In genomic region chr12:69908511-69908900, GRCm38 (mm10) we compare ENCODE assay signal across 8 mouse cellular contexts. TPM values are rescaled to one million over a fixed set of nuclear protein-coding genes. Genes with fewer than 3 reads are reported as not detected.
A peak's percentile ranks its signal among the peaks of the same experiment; 100 is the strongest.
DNase-seq lines count a peak whose midpoint lies in the region; ATAC-seq lines count a peak whose summit lies in the region.

No protein-coding gene starts in this region.

- peak overlapping the region; percentile 56 for H3K9ac ChIP-seq in embryonic facial prominence, embryonic 14.5 days (ENCODE audit: low read depth, low read length)
- H3K9ac ChIP-seq in liver, embryonic 16.5 days (ENCODE audit: low read depth, low read length): no peak overlapping the region
- H3K9ac ChIP-seq in stomach, embryonic 15.5 days: no peak overlapping the region

- peaks cover 13% of the 10 kb centered on the region; the same call in 1 of the 2 replicates for H3K4me1 ChIP-seq in embryonic facial prominence, embryonic 14.5 days (ENCODE audit: control insufficient read depth, insufficient read depth, low read length)
- H3K4me1 ChIP-seq in liver, embryonic 16.5 days (ENCODE audit: control insufficient read depth, low read depth, low read length): peaks cover 10% of the 10 kb centered on the region
- H3K4me1 ChIP-seq in stomach, embryonic 15.5 days: peaks cover 8% of the 10 kb centered on the region

- peak overlapping the region; percentile 38 for H3K4me3 ChIP-seq in embryonic facial prominence, embryonic 14.5 days (ENCODE audit: low read depth, low read length)
- H3K4me3 ChIP-seq in liver, embryonic 16.5 days (ENCODE audit: low read depth, low read length): no peak overlapping the region
- H3K4me3 ChIP-seq in stomach, embryonic 15.5 days (replicated peaks): peak overlapping the region; percentile 29

- no peaks in the 10 kb centered on the region for H3K27me3 ChIP-seq in embryonic facial prominence, embryonic 14.5 days (replicated peaks; ENCODE audit: control insufficient read depth, insufficient read depth, low read length)
- H3K27me3 ChIP-seq in liver, embryonic 16.5 days (ENCODE audit: control insufficient read depth, insufficient read depth, low read depth, low read length): peaks cover 7% of the 10 kb centered on the region; the same call in 1 of the 2 replicates
- H3K27me3 ChIP-seq in stomach, embryonic 15.5 days (replicated peaks): no peaks in the 10 kb centered on the region

- peak overlapping the region; percentile 44; the same call in 1 of the 2 replicates for H3K27ac ChIP-seq in embryonic facial prominence, embryonic 14.5 days (replicated peaks; ENCODE audit: low read depth, low read length)
- H3K27ac ChIP-seq in liver, embryonic 16.5 days (ENCODE audit: low read length): no peak overlapping the region
- no peak overlapping the region for H3K27ac ChIP-seq in stomach, embryonic 15.5 days

- peak overlapping the region; percentile 65 for H3K4me2 ChIP-seq in embryonic facial prominence, embryonic 14.5 days (ENCODE audit: low read depth, low read length)
- H3K4me2 ChIP-seq in liver, embryonic 16.5 days (ENCODE audit: low read depth, low read length): peak overlapping the region; percentile 44
- peak overlapping the region; percentile 65 for H3K4me2 ChIP-seq in stomach, embryonic 15.5 days

- ATAC-seq in embryonic facial prominence, embryonic 14.5 days (ENCODE audit: low read depth): peak; percentile 78
- no peak for ATAC-seq in liver, embryonic 16.5 days (ENCODE audit: low read depth)
- 0 out of 2 replicates have a peak, but pooled peaks have one; percentile 43 for ATAC-seq in stomach, embryonic 15.5 days (ENCODE audit: insufficient read depth, low FRiP score, low read depth)

- 27% methylated on average over 19 of the region's 19 CpGs for WGBS in embryonic facial prominence, embryonic 14.5 days
- WGBS in liver, embryonic 16.5 days (ENCODE audit: insufficient replicate concordance): 37% methylated on average over 19 of the region's 19 CpGs
- 33% methylated on average over 19 of the region's 19 CpGs for WGBS in stomach, embryonic 15.5 days

- no peaks in the 10 kb centered on the region for H3K36me3 ChIP-seq in embryonic facial prominence, embryonic 14.5 days (ENCODE audit: control insufficient read depth, insufficient read depth, low read length)
- H3K36me3 ChIP-seq in liver, embryonic 16.5 days (ENCODE audit: control insufficient read depth, insufficient read depth): no peaks in the 10 kb centered on the region
- no peaks in the 10 kb centered on the region for H3K36me3 ChIP-seq in stomach, embryonic 15.5 days

- no peaks in the 10 kb centered on the region for H3K9me3 ChIP-seq in embryonic facial prominence, embryonic 14.5 days (ENCODE audit: control insufficient read depth, low read length)
- H3K9me3 ChIP-seq in liver, embryonic 16.5 days (replicated peaks; ENCODE audit: control insufficient read depth, low read length): no peaks in the 10 kb centered on the region
- H3K9me3 ChIP-seq in stomach, embryonic 15.5 days: no peaks in the 10 kb centered on the region

- DNase-seq in kidney, postnatal 4 days: peak; percentile 22 to 43
- no peak for DNase-seq in kidney, adult 18-20 months
- no peak for DNase-seq in embryonic facial prominence, embryonic 14.5 days (ENCODE audit: low spot score)
- peak; percentile 82 for DNase-seq in layer of hippocampus, adult 11-12 months (ENCODE audit: low spot score)
- DNase-seq in spleen, postnatal 4 days (ENCODE audit: low spot score in 2 of 2): no peak
- no peak for DNase-seq in kidney, adult 11 months

RNA-seq across cellular contexts. Expression of gene Map4k5, which starts 15.5 kb away (rescaled TPM):
- 45.2 and 48.9 TPM in 2 replicates for polyA plus RNA-seq in embryonic facial prominence, embryonic 14.5 days (2014; fragmentation: Nextera tagmentation; extraction: Ambion mirVana)
- 23.8 and 24.6 TPM in 2 replicates for polyA plus RNA-seq in liver, embryonic 16.5 days (2015; fragmentation: Nextera tagmentation; extraction: Ambion mirVana)
- 28.7 and 29.6 TPM in 2 replicates for polyA plus RNA-seq in stomach, embryonic 15.5 days (2015; fragmentation: Nextera tagmentation; extraction: Ambion mirVana)

RNA-seq across cellular contexts. Expression of gene Atl1, which starts 16.1 kb away (rescaled TPM):
- 8.5 and 13.8 TPM in 2 replicates for polyA plus RNA-seq in embryonic facial prominence, embryonic 14.5 days (2014; fragmentation: Nextera tagmentation; extraction: Ambion mirVana)
- polyA plus RNA-seq in liver, embryonic 16.5 days (2015; fragmentation: Nextera tagmentation; extraction: Ambion mirVana): 1.4 TPM in 2 replicates
- polyA plus RNA-seq in stomach, embryonic 15.5 days (2015; fragmentation: Nextera tagmentation; extraction: Ambion mirVana): 6.9 and 7.1 TPM in 2 replicates

Comparison
In these comparisons a context has a peak if more than half of its experiments do, and no peak if none do; other contexts are left out.
1. DNase-seq: peak in kidney, postnatal 4 days (2 of 2) and layer of hippocampus, adult 11-12 months (single experiment); none in kidney, adult 18-20 months (single experiment), embryonic facial prominence, embryonic 14.5 days (single experiment), spleen, postnatal 4 days (0 of 2) and kidney, adult 11 months (single experiment).
2. Peak in every context shown above with its lines, with median percentiles within 50 percentile points of each other: H3K4me2 ChIP-seq.